Mouse (Mus musculus): Measurements from ENCODE around the gene B3gat3.

GRCm38 (mm10) chr19:8898576-8898975, 21.6 kb upstream of the B3gat3 start:
- no peak for TF ChIP-seq CTCF (IDR thresholded peaks at IDR 0.05)
- no peak for TF ChIP-seq EP300 (IDR thresholded peaks at IDR 0.05)

Measured in lung, postnatal 0 days (tissue).